Mouse (Mus musculus) heart, postnatal 0 days (tissue): ENCODE results near the gene Ccr6. TPM values are rescaled to one million over a fixed set of nuclear protein-coding genes. Genes with fewer than 3 reads are reported as not detected.
A peak's percentile ranks its signal among the peaks of the same experiment; 100 is the strongest.

Experiments used
- ATAC-seq: fragments of 200-750 bp; cut with Nextera tagmentation; 2 replicates; pipeline ENCODE4 v1.8.0; 2017; ENCODE audit warnings: low read depth, moderate number of reproducible peaks, moderate library complexity; ENCODE audit not compliant: insufficient read depth
- DNase-seq: peaks from one replicate; pipeline ENCODE4 v3.0.0-alpha.2; 2016; ENCODE audit warnings: low spot score
- H3K27ac ChIP-seq: fragments of 300-500 bp; sonication (generic); 2 replicates; pipeline ENCODE4 v1.5.1; 2014; ENCODE audit warnings: low read depth, mild to moderate bottlenecking
- H3K27me3 ChIP-seq: fragments of 300-500 bp; sonication (generic); 2 replicates; pipeline ENCODE4 v1.6.1; 2014; ENCODE audit warnings: low read length, mixed read lengths; ENCODE audit not compliant: control insufficient read depth, insufficient read depth
- H3K36me3 ChIP-seq: fragments of 300-500 bp; sonication (generic); replicated peaks from 2 replicates; pipeline ENCODE4 v1.6.1; 2014; ENCODE audit warnings: low read length, mixed read lengths; ENCODE audit not compliant: control insufficient read depth, insufficient read depth
- H3K4me1 ChIP-seq: fragments of 300-500 bp; sonication (generic); 2 replicates; pipeline ENCODE4 v1.6.1; 2014; ENCODE audit warnings: antibody characterized with exemption; ENCODE audit not compliant: control insufficient read depth, insufficient read depth
- H3K4me2 ChIP-seq: fragments of 300-500 bp; sonication (generic); 2 replicates; pipeline ENCODE4 v1.6.1; 2014; ENCODE audit warnings: low read depth, mild to moderate bottlenecking, low read length, moderate library complexity
- H3K4me3 ChIP-seq: fragments of 300-500 bp; sonication (generic); 2 replicates; pipeline ENCODE4 v1.5.1; 2014; ENCODE audit warnings: low read depth, low read length
- H3K9ac ChIP-seq: fragments of 300-500 bp; sonication (generic); replicated peaks from 2 replicates; pipeline ENCODE4 v1.6.1; 2014; ENCODE audit warnings: low read depth, low read length, mixed read lengths
- H3K9me3 ChIP-seq: fragments of 300-500 bp; sonication (generic); replicated peaks from 2 replicates; pipeline ENCODE4 v1.6.1; 2016; ENCODE audit warnings: low read length; ENCODE audit not compliant: control insufficient read depth
- CTCF ChIP-seq: IDR thresholded peaks from 2 replicates; pipeline ENCODE4 v1.5.1; 2016; ENCODE audit warnings: antibody characterized with exemption, control low read depth, low read depth
- EP300 ChIP-seq: IDR thresholded peaks from 2 replicates; pipeline ENCODE4 v1.6.1; 2016; ENCODE audit warnings: antibody characterized with exemption, low read depth
- WGBS: fragments of 180-500 bp; shearing (Covaris S2); extraction: QIAGEN DNeasy Blood & Tissue Kit; methylation state at CpG from one replicate; pipeline ENCODE4 v1.1.7; 2014; 5-methylcytosine and 5-hydroxymethylcytosine counted together
- polyA plus RNA-seq: library from polyadenylated mRNA; unstranded; fragments of >200 nt; fragmentation: Nextera tagmentation; extraction: Ambion mirVana; gene quantifications from 2 replicates; pipeline ENCODE4 v1.2.1, GENCODE M21; 2015
- total RNA-seq: library from RNA; depleted of rRNA; stranded (reverse); fragments of >200 nt; gene quantifications from 2 replicates; pipeline ENCODE4 v1.2.3, GENCODE M21; 2014; ENCODE audit warnings: low replicate concordance

Gene Ccr6
- total and polyA plus RNA-seq, 2 experiments from 2014 or later = not detected

DNA sequence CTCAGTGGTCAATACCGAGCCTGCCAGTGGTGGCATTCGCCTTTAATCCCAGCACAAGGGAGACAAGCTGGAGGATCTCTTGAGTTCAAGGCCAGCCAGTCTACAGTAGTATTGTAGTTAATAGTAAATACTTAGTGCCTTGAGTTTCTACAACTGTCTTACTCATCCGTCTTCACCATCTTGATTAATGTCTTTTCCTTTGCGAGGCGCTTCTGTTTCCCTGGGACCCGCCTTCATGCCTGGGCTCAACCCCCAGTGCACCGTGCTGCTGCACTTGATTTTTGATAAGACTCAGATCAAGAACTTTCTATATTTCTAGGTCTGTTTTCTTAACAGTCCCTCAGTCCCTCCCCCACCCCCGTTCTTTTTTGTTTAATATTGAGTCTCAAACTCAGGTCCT is 49.2 kb downstream of the Ccr6 start:
- no peaks in the 10 kb centered on the region for H3K27me3 ChIP-seq
- H3K4me2 ChIP-seq = peak overlapping the region; percentile 90
- 0 out of 2 replicates have a peak, but pooled peaks cover 7% of the 10 kb centered on the region for H3K36me3 ChIP-seq
- DNase-seq = no peak
- whole genome bisulfite sequencing = 32% methylated on average over 8 of the region's 8 CpGs
- H3K4me1 ChIP-seq = peaks cover 11% of the 10 kb centered on the region; the same call in 1 of the 2 replicates
- peak overlapping the region; percentile 99 for H3K27ac ChIP-seq
- H3K9ac ChIP-seq = peak overlapping the region; percentile 87
- H3K4me3 ChIP-seq = peak overlapping the region; percentile 85
- ATAC-seq = no peak
- no peak for TF ChIP-seq CTCF
- TF ChIP-seq EP300 = no peak
- H3K9me3 ChIP-seq = no peaks in the 10 kb centered on the region

- 0 out of 2 replicates have a peak, but pooled peaks cover 7% of the 10 kb centered on the region for H3K36me3 ChIP-seq
- no peak overlapping the region for H3K9ac ChIP-seq
- 90% methylated on average over 4 of the region's 4 CpGs for WGBS
- no peak overlapping the region for H3K27ac ChIP-seq
- H3K9me3 ChIP-seq = no peaks in the 10 kb centered on the region
- H3K4me3 ChIP-seq = no peak overlapping the region
- H3K4me2 ChIP-seq = no peak overlapping the region
- TF ChIP-seq EP300 (no peak), CTCF (no peak)
- H3K4me1 ChIP-seq = peaks cover 8% of the 10 kb centered on the region; the same call in 1 of the 2 replicates
- H3K27me3 ChIP-seq = no peaks in the 10 kb centered on the region
- ATAC-seq (no peak), DNase-seq (no peak)
Measured at GRCm38 (mm10) chr17:8286987-8287386, 51.1 kb downstream of the Ccr6 start.

DNA sequence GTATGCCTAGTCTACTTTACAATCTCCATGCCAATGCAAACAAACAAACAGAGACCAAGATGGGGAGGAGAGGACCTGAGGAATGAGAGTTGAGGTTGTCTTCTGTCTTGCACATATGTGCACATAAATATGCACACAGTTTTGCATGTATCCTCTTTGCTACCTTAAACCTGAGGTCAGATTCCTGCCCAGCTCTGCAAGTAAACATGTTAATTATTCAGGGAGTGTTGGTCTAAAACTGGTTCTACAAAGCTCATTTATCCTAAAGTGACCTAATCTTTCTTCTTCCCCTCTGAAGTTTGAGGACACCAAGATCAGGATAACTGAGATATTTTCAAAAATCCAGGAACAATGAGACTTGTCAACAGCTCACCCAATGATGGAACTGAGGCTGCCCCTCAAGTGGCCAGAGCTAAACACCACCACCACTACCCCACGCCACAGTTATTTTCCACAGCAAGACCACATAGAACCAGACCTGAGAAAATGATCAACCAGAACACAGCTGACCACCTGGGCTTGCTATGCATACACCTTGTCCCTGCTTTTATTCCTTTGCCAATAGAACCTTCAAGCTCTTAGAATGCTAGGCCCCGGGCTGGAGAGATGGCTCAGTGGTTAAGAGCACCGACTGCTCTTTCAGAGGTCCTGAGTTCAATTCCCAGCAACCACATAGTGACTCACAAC is 54.3 kb downstream of the Ccr6 start:
- 85% methylated on average over 3 of the region's 3 CpGs for WGBS
- ATAC-seq (no peak), DNase-seq (no peak)
- H3K4me1 ChIP-seq = peaks cover 3% of the 10 kb centered on the region; the same call in 1 of the 2 replicates
- no peak overlapping the region for H3K4me3 ChIP-seq
- H3K36me3 ChIP-seq = peaks cover 17% of the 10 kb centered on the region; the same call in 1 of the 2 replicates
- no peak overlapping the region for H3K4me2 ChIP-seq
- TF ChIP-seq CTCF = no peak
- no peak overlapping the region for H3K9ac ChIP-seq
- no peaks in the 10 kb centered on the region for H3K27me3 ChIP-seq
- no peaks in the 10 kb centered on the region for H3K9me3 ChIP-seq
- no peak overlapping the region for H3K27ac ChIP-seq

DNA sequence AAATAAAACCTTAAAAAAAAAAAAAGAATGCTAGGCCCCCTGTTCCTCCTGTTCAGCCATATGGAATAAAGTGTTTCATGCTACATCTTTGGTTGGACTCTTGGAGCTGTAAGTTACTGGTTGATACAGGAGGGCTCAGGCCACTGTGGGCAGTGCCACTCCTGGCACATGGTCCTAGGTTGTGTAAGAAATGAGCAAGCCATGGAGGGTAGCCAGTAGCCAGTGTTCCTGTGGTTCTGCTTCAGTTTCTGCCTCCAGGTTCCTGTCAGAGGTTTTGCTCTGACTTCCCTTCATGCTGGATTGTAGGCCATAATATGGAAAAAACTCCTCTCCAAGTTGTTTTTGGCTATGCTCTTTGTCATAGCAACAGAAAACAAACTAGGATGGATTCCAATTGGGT is 54.9 kb downstream of the Ccr6 start:
- ATAC-seq = no peak

GRCm38 (mm10) chr17:8295825-8296224 is 60.0 kb downstream of the Ccr6 start:
- Histone ChIP-seq H3K4me1 (no peaks in the 10 kb centered on the region), H3K36me3 (peaks cover 34% of the 10 kb centered on the region), H3K4me2 (no peak overlapping the region), H3K27ac (no peak overlapping the region), H3K4me3 (no peak overlapping the region), H3K27me3 (no peaks in the 10 kb centered on the region), H3K9ac (no peak overlapping the region), H3K9me3 (no peaks in the 10 kb centered on the region)
- DNase-seq (no peak), ATAC-seq (no peak)
- TF ChIP-seq CTCF (0 out of 2 replicates have a peak, but pooled peaks have one; percentile 4), EP300 (no peak)

More for the DNA sequence above, 54.9 kb downstream of the Ccr6 start:
- peaks cover 17% of the 10 kb centered on the region; the same call in 1 of the 2 replicates for H3K36me3 ChIP-seq
- DNase-seq = no peak
- no peak overlapping the region for H3K4me3 ChIP-seq
- H3K9me3 ChIP-seq = no peaks in the 10 kb centered on the region
- H3K4me2 ChIP-seq = no peak overlapping the region
- no peaks in the 10 kb centered on the region for H3K4me1 ChIP-seq
- H3K9ac ChIP-seq = no peak overlapping the region
- TF ChIP-seq EP300 (no peak), CTCF (no peak)
- no peak overlapping the region for H3K27ac ChIP-seq
- H3K27me3 ChIP-seq = no peaks in the 10 kb centered on the region

DNA sequence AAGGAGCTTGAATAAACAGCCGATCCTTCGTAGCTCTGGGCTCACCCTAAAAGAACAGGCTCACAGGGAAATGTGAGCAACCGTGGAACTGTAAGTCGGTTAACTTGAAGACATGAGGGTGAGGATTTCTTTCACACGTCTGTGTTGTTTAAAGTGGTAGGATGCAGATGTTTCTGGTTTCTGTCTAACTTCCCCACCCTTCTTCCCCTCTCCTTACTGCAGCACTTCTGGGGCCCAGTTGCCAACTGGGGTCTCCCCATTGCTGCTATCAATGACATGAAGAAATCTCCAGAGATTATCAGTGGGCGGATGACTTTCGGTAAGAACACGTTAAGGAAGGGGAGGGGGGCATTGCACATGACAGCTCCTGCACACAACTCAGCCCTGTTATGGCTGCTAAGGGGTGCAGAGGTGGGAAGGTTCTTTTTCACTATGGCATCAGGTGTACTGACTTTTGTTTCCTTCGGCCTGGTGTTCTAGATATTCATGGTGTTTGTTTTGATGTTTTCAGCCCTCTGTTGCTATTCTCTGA is 60.5 kb downstream of the Ccr6 start:
- no peaks in the 10 kb centered on the region for H3K4me1 ChIP-seq
- H3K4me2 ChIP-seq = no peak overlapping the region
- H3K9me3 ChIP-seq = no peaks in the 10 kb centered on the region
- ATAC-seq (no peak), DNase-seq (no peak)
- H3K9ac ChIP-seq = no peak overlapping the region
- H3K27ac ChIP-seq = no peak overlapping the region
- H3K27me3 ChIP-seq = no peaks in the 10 kb centered on the region
- no peak overlapping the region for H3K4me3 ChIP-seq
- no peak for TF ChIP-seq CTCF
- TF ChIP-seq EP300 = no peak
- WGBS = 77% methylated on average over 9 of the region's 9 CpGs
- H3K36me3 ChIP-seq = peaks cover 34% of the 10 kb centered on the region
